Mouse (Mus musculus) T-helper 2 cell (primary cell): ENCODE measurements at regions not wholly inside any gene's neighbourhood (a gene's known extent, or its start where the extent isn't known, plus 50 kb on each side); places are given as distances from the start of the nearest gene placed in this dataset.

Experiments used
- in situ Hi-C: fragments of 300-600 bp; cut with MboI, MseI; formaldehyde crosslinking; loops from one replicate; pipeline ENCODE4 v1.15.1; 2025; ENCODE audit warnings: high pct_unique_total_duplicates

- in situ Hi-C loops = no loop called here
Measured at GRCm38 (mm10) chr15:25252648-25253567, 160.7 kb downstream of the Basp1 start.

- in situ Hi-C loops = loop anchor here (5.0 kb wide), 1 partner anchor 88 kb away; no protein-coding TSS in a partner anchor
Measured at GRCm38 (mm10) chr15:25245631-25246030, 167.9 kb downstream of the Basp1 start.

- in situ Hi-C loops = no loop called here
Measured at GRCm38 (mm10) chr15:25237665-25238664, 175.6 kb downstream of the Basp1 start.

- in situ Hi-C loops = no loop called here
Measured at GRCm38 (mm10) chr15:25236191-25236723, 177.3 kb downstream of the Basp1 start.

- in situ Hi-C loops = no loop called here
Measured at GRCm38 (mm10) chr15:25234064-25234700, 179.4 kb downstream of the Basp1 start.

GRCm38 (mm10) chr15:25230213-25230612 is 183.4 kb downstream of the Basp1 start:
- in situ Hi-C loops = no loop called here

GRCm38 (mm10) chr15:25229807-25230206 is 183.8 kb downstream of the Basp1 start:
- in situ Hi-C loops = no loop called here

- in situ Hi-C loops = no loop called here
Measured at GRCm38 (mm10) chr15:25227496-25227895, 186.1 kb downstream of the Basp1 start.

- in situ Hi-C loops = no loop called here
Measured at GRCm38 (mm10) chr15:25225936-25226335, 187.6 kb downstream of the Basp1 start.

GRCm38 (mm10) chr15:25225431-25225830 is 188.1 kb downstream of the Basp1 start:
- in situ Hi-C loops = no loop called here

- in situ Hi-C loops = no loop called here
Measured at GRCm38 (mm10) chr15:25221749-25222148, 191.8 kb downstream of the Basp1 start.

GRCm38 (mm10) chr15:25216375-25216774 is 197.2 kb downstream of the Basp1 start:
- in situ Hi-C loops = no loop called here

GRCm38 (mm10) chr15:25202097-25202496 is 211.5 kb downstream of the Basp1 start:
- in situ Hi-C loops = loop anchor here (10.0 kb wide), 1 partner anchor 1973 kb away; no protein-coding TSS in a partner anchor

- in situ Hi-C loops = loop anchor here (10.0 kb wide), 1 partner anchor 1975 kb away; no protein-coding TSS in a partner anchor
Measured at GRCm38 (mm10) chr15:25200249-25200648, 213.3 kb downstream of the Basp1 start.

- in situ Hi-C loops = no loop called here
Measured at GRCm38 (mm10) chr15:25187881-25188326, 225.7 kb downstream of the Basp1 start.

- in situ Hi-C loops = no loop called here
Measured at GRCm38 (mm10) chr15:25172755-25173154, 240.8 kb downstream of the Basp1 start.

GRCm38 (mm10) chr15:25146371-25146770 is 267.2 kb downstream of the Basp1 start:
- in situ Hi-C loops = loop anchor here (10.0 kb wide), 1 partner anchor 268 kb away; the partner anchor contains the start of gene Basp1

GRCm38 (mm10) chr15:25144228-25144627 is 269.3 kb downstream of the Basp1 start:
- in situ Hi-C loops = loop anchor here (10.0 kb wide), 1 partner anchor 271 kb away; the partner anchor contains the start of gene Basp1

GRCm38 (mm10) chr15:25140389-25141181 is 273.0 kb downstream of the Basp1 start:
- in situ Hi-C loops = loop anchor here (10.0 kb wide), 1 partner anchor 274 kb away; the partner anchor contains the start of gene Basp1

GRCm38 (mm10) chr15:25137091-25137490 is 276.5 kb downstream of the Basp1 start:
- in situ Hi-C loops = loop anchor here (10.0 kb wide), 1 partner anchor 538 kb away; no protein-coding TSS in a partner anchor
